Mouse (Mus musculus): Measurements from ENCODE around the gene Zdhhc5. TPM values are rescaled to one million over a fixed set of nuclear protein-coding genes. Genes with fewer than 3 reads are reported as not detected.

Gene Zdhhc5
- total RNA-seq (2015; ENCODE audit: low replicate concordance) (28.4 and 29.2 TPM in 2 replicates), total RNA-seq (2017; ENCODE audit: low replicate concordance) (39.8 and 41.3 TPM in 2 replicates)

GRCm38 (mm10) chr2:84714811-84715561 is at the start of gene Zdhhc5:
TSS of gene Zdhhc5 (minus strand) at chr2:84715180.
- peak; percentile 81 for ATAC-seq (replicated peaks; ENCODE audit: low FRiP score, poor library complexity, severe bottlenecking)

GRCm38 (mm10) chr2:84762818-84763217 is 47.8 kb upstream of the Zdhhc5 start:
- ATAC-seq (replicated peaks; ENCODE audit: low FRiP score, poor library complexity, severe bottlenecking), result no peak

- ATAC-seq (replicated peaks; ENCODE audit: low FRiP score, poor library complexity, severe bottlenecking), result no peak
Observed at GRCm38 (mm10) chr2:84762295-84762694, 47.3 kb upstream of the Zdhhc5 start.

- ATAC-seq (replicated peaks; ENCODE audit: low FRiP score, poor library complexity, severe bottlenecking), result no peak
Observed at GRCm38 (mm10) chr2:84761840-84762239, 46.9 kb upstream of the Zdhhc5 start.

- no peak for ATAC-seq (replicated peaks; ENCODE audit: low FRiP score, poor library complexity, severe bottlenecking)
Observed at GRCm38 (mm10) chr2:84761309-84761708, 46.3 kb upstream of the Zdhhc5 start.

- ATAC-seq (replicated peaks; ENCODE audit: low FRiP score, poor library complexity, severe bottlenecking), result no peak
Observed at GRCm38 (mm10) chr2:84760777-84761176, 45.8 kb upstream of the Zdhhc5 start.

- peak; percentile 91 for ATAC-seq (replicated peaks; ENCODE audit: low FRiP score, poor library complexity, severe bottlenecking)
Observed at GRCm38 (mm10) chr2:84758542-84759127, 43.7 kb upstream of the Zdhhc5 start.

DNA sequence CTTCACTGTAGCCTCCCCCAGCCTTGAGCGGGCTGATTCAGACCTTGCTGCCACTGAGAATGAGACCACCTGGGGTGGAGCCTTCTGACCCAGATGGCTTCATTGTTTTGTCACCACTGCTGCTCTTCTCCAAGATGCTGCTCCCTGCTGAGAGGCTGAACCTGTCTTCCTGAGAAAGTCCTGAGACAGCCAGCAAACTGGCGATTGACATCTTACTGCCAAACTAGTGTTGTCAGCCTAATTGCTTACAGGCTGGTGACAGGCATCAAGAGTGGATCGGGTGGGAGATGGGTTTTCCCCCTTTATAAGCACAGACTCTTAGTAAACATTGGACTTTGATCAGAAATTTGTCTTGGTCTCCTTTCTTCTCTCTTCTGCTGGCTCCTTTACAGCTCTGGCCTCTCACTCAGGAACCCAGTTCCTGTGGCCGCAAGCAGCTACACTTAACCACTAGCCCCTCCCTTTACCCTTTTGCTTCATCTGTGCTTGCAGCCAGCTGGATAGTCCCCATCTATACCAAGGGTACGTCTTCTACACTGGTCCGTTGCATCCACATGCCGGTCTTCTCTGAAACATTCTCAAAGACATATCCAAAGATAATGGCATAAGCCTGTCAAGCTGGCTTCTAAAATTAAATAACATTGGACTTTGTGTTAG is 42.2 kb upstream of the Zdhhc5 start:
- no peak for ATAC-seq (replicated peaks; ENCODE audit: low FRiP score, poor library complexity, severe bottlenecking)

DNA sequence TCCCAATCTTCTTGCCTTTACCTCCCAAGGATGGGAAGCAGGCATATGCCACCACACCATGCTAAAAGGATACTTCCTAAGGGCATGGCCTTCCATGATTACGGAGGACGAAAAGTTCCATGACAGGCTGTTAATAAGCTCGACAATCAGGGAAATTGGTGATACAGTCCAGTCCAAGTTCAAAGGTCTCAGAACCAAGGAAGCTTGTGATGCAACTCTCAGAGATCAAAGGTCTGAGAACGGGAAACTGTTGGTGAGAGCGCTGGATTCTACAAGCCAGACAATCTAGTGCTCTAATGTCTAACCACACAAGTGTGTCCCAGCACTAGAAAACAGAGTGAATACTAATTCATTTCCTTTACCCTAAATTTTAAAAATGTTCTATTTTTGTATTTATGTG is 41.3 kb upstream of the Zdhhc5 start:
- no peak for ATAC-seq (replicated peaks; ENCODE audit: low FRiP score, poor library complexity, severe bottlenecking)

- ATAC-seq (replicated peaks; ENCODE audit: low FRiP score, poor library complexity, severe bottlenecking), result no peak
Observed at GRCm38 (mm10) chr2:84750115-84750514, 35.1 kb upstream of the Zdhhc5 start.

GRCm38 (mm10) chr2:84744126-84744525 is 29.1 kb upstream of the Zdhhc5 start:
- no peak for ATAC-seq (replicated peaks; ENCODE audit: low FRiP score, poor library complexity, severe bottlenecking)

- no peak for ATAC-seq (replicated peaks; ENCODE audit: low FRiP score, poor library complexity, severe bottlenecking)
Observed at GRCm38 (mm10) chr2:84743561-84743960, 28.6 kb upstream of the Zdhhc5 start, which contains the start of gene Gm19426. TSS of gene Gm19426 (minus strand) at chr2:84743655.

DNA sequence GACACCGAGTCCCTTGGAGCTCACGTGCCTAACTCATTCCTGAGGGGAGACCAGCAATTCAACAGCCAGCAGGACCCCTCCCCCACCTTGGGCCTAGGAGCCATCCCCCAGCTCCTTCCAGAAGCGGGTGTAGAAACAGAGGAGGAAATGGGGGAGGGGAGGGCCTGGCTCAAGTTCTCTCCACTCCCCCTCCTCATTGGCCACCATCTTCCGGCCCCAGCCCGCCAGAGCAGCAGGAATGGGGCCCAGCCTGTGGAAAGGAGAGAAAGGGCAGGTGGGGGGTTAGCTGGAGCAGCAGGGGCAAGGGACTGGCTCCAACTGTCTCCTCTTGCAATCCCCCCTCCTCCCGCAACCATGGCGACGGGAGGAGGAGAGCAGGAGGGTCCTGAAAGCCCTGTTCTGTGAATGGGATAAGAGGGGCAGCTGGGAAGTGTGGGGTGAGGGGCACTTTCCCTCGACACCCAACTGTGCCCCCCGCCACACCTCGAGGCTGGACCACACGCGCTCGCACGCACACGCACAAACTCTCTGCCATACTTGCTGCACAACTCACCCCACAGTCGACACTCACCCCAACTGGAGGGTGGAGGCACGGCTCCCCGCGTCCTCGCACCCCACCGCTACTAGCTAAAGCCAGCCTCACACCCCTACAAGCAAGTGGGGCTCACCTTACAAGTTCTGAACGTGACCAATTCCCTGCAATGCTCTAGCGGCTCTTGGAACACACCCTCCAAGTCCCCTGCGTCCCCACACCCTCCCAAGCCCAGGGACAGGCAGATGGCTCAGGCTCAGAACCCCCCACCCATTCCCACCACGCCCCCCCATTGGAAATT is 27.7 kb upstream of the Zdhhc5 start:
- ATAC-seq (replicated peaks; ENCODE audit: low FRiP score, poor library complexity, severe bottlenecking), result peak; percentile 17

GRCm38 (mm10) chr2:84741841-84742450 is 27.0 kb upstream of the Zdhhc5 start:
- peak; percentile 3; the same call in 1 of the 2 replicates for ATAC-seq (replicated peaks; ENCODE audit: low FRiP score, poor library complexity, severe bottlenecking)

GRCm38 (mm10) chr2:84740608-84741333 is 25.8 kb upstream of the Zdhhc5 start:
- no peak for ATAC-seq (replicated peaks; ENCODE audit: low FRiP score, poor library complexity, severe bottlenecking)

- ATAC-seq (replicated peaks; ENCODE audit: low FRiP score, poor library complexity, severe bottlenecking), result no peak
Observed at GRCm38 (mm10) chr2:84738271-84738911, 23.4 kb upstream of the Zdhhc5 start.

DNA sequence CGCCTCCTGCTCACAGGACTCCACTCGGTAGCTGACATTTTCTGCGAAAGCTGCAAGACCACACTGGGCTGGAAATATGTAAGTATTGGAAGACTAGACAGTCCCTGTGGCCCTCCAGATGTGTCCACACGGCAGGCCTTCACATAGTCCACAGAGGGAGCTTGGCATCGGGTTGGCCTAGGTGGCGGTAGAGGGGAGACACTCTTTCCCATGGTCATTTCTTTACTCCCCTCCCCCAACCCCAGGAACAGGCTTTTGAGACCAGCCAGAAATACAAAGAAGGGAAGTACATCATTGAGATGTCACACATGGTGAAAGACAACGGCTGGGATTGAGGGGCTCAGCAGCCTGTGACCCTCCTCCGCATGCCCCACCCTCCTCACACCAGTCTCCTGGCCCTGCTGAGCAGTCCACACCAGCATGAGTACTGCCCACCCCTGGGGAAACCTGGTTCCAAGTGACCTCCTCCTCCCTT is 22.5 kb upstream of the Zdhhc5 start:
- no peak for ATAC-seq (replicated peaks; ENCODE audit: low FRiP score, poor library complexity, severe bottlenecking)
